Mouse (Mus musculus): ENCODE measurements around the gene H6pd.
A peak's percentile ranks its signal among the peaks of the same experiment; 100 is the strongest.

Gene H6pd

DNA sequence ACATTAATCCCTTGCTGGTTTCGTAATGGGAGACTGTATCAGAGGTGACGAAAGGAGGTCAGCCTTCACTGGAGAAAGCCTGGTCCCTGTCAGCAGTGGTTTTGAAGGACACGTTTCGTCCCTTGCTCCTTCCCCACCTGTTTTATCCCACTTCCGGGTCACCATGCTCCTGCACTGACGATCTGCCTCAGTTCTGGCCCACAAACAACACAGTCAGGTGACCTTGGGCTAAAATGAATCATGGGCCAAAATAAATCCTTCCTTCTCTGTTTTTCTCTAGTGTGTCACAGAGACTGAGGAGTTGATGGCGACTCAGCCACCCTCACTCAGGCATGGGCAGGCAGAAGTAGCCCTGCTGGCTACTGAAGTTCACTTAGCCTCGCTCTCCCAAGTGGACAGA is 33.5 kb downstream of the H6pd start:
- no peak for DNase-seq (ENCODE audit: low spot score)

DNA sequence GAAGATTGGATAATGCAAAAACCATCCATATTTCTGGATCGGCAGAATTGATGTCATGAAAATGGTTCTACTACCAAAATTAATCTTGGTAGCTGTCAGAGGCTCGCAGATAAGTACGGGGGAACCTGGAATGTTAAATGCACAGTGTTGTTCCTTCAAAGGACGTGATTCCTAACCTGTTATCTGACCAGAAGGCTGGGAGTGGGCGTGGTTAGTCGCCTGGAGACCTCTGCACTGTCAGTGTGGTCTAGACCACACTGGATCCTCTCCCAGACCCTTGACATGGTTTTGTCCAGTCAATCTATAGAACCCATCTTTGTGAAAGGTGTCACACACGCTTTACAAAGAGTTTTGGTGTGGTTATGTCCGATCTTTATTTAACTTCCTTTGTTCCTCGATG is 37.4 kb downstream of the H6pd start:
- DNase-seq (ENCODE audit: low spot score) = no peak

DNA sequence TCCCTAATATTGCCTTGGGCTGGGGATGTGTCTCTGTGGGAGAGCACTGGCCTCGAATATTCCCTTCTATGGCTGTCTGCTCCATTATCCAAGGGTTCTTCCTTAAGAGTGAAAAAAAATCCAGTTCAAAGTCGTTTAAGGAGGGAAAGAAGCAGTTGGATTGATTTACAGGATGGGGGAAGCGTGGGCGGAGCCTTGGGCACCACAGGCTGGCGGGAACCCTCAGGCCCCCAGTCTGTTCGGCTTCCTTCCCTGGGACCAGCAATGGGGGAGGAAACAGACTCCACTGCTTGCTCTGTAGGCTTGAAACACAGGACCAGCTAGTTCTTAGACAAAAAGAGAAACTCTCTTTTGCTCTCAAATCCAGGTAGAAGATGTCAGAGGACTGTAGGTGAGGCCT is 40.3 kb downstream of the H6pd start:
- no peak for DNase-seq (ENCODE audit: low spot score)

DNA sequence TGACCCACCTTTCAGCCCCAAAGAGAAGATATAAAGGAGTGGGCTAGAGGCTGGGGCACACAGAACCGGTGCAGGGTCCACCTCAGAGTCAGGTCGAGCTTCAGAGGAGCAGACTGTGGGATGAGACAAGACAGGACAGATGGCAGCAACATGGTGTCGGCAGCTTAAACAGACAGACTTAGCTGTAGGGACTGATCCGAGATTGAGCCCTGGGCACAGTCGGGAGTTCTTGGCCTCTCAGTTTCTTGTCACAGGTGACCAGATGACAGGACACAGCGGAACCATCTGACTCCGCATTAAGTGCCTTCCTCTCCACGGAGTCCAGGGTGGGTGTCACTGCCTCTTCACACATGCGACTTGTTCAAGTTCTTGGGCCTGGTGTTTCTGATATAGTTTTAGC is 41.9 kb downstream of the H6pd start:
- DNase-seq (ENCODE audit: low spot score) = no peak

DNA sequence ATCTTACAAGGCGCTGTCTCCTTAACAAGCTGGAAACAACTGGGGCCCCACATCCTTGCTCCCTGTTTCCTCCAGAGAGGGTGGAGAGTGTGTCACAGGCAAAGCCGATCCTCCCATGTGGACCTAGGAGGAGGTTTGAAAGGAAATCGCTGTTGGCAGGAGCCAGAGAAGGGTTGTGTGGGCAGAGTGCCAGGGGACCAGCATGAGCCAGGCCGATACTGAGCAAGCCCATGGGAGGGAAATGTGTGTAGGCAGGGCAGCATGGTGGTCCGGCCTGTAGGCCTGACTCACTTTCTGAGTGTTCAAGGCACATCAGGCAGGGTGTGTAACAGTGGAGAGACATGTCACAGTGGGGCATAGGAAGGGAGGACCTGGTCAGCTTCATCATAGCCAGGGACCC is 42.6 kb downstream of the H6pd start:
- peak; percentile 51 for DNase-seq (ENCODE audit: low spot score)

DNA sequence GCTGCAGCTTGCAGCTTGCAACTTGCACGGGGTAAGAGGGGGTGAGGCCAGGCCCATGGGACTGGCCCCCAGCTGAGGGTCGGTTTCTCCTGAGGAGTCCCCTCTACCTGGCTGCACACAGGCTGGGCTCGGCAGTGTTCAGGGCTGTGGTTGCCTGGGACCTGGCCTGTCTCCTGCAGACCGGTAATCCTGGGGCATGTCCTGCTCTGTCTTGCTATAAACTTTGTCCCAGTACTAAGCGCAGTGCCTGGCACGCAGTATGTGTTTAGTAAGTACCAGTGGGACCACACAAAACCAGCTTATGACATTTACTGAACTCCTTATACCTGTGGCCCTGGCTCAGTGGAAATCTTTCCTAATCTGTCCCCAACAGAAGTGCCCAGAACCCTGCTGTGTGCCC is 43.2 kb downstream of the H6pd start:
- DNase-seq (ENCODE audit: low spot score) = no peak

DNA sequence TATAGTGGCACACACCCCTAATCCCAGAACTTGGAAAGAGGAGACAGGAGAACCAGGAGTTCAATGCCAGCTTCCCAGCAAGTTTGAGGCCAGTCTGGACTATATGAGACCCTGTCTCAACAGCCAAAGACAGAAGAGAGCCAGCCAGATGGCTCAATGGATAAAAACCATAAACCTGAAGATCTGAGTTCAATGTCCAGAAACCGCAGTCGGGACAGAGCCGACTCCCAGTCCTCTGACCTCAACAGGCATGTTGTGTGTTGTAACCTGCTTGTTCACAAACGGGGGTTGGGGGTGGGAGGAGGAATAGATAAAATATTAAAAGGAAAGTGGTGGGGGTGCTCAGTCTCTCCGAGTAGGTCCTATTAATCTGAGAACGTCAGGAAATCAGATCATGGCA is 43.6 kb downstream of the H6pd start:
- DNase-seq (ENCODE audit: low spot score) = no peak

DNA sequence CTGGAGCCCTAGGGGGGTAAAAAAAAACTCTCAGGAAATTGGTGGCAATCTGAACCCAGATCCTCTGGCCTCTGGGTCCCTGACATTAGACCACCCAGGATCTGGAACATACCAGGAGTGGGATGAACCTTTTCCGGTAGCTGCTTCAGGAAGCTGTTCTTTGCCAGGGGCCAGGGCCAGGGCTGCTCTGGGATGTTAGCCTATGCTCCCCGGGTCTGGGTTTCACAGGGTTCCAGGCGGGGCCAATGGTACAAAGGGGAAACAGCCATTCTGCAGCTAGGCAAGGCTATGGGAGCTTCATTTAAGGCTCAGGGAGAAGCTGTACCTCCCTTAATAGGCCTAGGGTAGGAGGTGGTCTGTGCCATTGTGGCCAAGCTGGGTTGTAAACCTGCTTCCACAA is 44.1 kb downstream of the H6pd start:
- no peak for DNase-seq (ENCODE audit: low spot score)

DNA sequence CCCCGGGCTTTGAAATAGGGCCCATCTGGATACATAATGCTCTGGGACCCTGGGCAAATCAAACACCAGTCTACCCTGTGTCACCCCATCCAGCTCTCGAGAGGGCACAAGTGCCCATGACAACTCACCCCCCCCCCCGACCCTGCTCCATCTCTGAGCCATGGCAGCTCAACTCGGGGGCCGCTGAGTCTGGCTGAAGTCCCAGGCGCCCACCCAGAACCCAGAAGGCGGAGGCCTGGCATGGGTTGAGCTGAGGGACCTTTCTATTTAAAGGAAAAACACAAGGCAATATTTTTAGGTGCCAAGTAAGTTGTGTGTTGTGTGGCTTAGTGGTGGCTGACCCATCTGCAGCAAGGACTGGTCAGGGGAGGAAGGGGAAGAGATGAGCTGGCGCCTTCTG is 44.5 kb downstream of the H6pd start:
- DNase-seq (ENCODE audit: low spot score) = no peak

DNA sequence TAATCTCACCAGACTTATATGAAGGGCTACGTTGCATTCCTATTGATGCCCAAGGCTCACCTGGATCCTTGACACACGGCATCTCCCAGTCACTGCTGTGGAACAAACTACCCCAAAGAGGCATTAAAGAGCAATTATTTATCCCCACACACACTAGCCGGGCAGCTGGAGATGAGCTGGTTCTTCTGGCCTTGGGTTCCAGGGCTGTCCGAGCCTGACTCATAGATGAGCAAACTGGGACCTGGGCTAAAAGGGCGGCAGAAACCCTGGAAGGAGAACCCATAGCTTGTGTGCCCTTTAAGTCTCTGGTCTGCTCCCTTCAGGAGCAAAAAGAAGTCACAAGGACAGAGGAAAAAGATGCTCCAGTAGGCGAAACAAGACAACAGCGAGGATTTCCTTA is 48.4 kb downstream of the H6pd start:
- no peak for DNase-seq (ENCODE audit: low spot score)

DNA sequence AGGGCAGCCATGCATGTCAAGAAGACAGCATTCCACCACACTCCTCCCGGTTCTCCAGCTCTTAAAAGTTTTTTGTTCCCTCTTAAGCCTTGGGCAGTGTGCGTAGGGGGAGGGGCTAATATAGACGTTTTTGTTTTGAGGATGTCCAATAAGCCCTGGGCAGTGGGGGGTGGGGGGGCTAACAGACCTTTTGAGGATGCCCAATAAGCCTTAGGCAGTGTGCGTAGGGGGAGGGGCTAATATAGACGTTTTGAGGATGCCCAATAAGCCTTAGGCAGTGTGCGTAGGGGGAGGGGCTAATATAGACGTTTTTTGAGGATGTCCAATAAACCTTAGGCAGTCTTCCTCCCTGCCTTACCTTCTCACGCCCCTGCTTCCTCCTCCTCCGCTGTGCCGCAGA is 49.0 kb downstream of the H6pd start:
- no peak for DNase-seq (ENCODE audit: low spot score)

DNA sequence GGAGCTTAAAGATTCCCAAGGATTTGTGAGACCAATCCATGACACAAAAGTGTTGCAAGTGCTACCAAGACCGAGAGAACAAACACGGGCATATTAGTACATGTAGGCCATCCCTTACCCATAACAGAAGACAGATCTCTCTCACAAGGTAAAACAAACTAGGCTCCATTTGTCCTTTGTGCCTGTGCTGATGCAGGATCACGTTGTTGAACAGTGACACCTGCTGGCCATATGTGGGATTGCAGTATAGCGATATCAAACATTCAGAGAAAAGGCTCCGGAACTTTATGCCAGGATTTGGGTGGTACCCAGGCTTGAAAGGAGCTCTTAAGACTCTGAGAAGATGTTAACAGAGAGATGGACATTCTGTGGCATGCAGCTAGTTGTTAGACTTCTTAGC is 50.3 kb downstream of the H6pd start:
- DNase-seq (ENCODE audit: low spot score) = peak; percentile 81

DNA sequence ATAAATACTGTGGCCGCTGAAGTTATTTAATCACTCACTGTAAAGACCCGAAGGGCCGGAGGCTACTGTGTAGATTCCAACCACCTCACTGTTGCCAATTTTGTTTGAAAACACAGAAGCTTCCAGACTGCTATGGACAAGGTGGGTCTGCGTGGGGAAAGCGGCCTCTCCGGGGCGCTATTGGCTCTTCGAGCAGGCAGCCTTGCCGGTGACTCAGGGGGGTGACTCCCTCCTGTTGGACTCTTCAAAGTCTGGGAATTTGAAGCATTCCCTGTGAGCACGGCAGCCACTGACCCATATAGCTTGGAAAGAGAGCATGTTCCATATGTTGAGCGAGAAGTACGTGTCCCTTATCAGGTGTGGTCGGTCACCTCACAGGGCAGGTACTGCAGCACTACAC is 52.8 kb downstream of the H6pd start:
- DNase-seq (ENCODE audit: low spot score) = no peak

DNA sequence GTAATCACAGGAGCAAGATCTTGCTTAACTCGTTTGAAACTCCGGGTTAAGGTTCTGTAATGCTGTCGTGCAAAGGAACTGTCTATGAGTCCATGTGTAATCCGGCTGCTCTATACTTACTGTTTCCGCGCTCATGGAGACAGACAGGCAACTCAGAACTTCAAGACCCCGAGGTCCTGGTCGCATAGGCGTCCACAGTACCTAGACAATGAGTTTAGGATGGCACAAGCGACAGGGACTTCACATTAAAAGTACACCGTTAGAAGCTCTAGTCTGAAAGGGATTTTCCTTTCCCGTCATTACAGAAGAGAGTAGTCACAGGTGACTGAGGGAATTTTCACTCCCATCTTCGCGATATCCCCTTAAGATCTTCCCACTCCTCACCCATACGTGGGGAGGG is 53.2 kb downstream of the H6pd start:
- DNase-seq (ENCODE audit: low spot score) = no peak

DNA sequence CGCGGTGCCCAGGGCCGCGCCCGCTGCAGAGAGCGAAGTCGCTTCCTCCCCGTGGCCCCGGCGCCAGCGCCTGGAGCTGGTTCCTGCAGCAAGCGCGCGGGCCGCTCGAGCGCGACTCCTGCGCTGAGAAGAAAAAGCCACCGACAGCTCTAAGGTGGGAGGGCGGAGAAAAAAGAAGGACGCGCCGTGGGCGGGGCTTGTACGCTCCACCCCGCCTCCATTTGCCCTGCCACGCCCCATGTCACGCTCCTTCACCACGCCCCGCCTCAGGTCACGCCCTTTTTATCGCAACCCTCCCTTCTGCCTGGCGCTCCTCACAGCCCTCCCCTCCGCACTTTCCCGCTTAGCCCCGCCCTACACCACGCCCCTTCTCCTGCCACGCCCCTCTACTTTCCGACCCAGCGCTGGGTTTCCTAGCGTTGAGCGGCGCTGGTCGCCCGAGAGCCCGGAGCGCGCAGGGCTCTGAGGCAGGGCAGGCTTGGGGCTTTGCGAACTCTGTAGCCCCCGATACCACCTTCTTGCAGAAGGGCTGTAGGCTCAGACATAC is 53.9 kb downstream of the H6pd start, which contains the start of gene Spsb1:
Gene Spsb1 (minus strand): TSS at position 151 of the 547 bp plus-strand sequence.
- peak; percentile 98 for DNase-seq (ENCODE audit: low spot score)

DNA sequence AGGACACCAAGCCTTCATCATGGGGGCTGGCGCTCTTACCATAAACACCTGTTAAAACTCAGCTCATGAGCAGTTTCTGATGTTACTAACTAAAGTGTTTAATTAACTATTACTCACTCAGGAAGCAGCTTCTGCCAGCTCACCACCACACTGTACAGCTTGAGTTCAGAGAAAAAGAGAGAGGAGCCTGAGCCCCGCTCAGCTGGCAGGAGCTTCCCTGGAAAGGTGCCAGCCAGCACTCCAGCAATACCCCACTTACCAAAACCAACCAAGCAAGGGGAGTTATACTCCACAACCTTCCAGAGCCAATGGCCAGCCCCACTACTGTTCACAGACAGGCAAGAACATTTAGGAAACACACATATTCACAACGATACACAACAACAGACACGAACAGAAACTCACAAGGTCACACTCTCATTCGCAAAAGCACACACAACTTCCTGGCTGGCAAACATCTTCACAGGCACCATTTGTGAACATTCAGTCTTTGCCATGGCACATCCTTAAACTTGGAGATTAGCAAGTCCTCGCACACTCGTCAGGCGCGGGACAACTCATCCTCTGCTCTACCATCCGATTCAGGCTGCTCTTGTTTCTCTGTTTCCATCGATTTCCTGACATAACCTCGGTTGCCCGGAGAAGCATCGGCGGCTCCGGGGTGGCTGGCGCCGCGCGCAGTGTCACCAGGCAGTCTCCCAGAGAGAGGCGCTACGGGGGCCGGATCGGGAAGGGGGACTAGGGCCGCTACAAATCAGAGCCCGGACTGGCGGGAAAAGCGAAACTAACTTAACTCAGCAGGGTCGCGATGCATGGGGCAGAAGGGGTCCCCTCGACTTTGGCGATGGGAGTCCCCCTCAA is 55.0 kb downstream of the H6pd start:
- DNase-seq (ENCODE audit: low spot score) = peak; percentile 42

DNA sequence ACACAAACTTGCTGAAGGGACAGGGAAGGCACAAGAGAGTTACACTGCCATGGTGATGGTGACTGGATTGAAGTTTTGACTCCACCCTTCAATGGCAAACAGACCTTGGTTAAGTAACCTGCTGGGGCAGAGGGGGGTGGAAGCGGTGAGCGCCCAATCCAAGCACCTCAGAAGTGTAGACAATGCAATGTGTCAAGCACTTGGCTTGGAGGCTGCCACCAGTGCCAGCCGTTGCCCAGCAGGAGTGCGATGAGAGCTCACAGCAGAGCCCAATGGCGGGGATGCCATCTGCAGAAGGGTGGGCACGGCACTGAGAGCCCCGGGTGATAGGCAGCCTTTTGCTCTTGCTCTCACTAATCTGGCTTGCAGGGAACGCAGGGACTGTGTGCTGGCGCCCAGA is 56.6 kb downstream of the H6pd start:
- DNase-seq (ENCODE audit: low spot score) = no peak

DNA sequence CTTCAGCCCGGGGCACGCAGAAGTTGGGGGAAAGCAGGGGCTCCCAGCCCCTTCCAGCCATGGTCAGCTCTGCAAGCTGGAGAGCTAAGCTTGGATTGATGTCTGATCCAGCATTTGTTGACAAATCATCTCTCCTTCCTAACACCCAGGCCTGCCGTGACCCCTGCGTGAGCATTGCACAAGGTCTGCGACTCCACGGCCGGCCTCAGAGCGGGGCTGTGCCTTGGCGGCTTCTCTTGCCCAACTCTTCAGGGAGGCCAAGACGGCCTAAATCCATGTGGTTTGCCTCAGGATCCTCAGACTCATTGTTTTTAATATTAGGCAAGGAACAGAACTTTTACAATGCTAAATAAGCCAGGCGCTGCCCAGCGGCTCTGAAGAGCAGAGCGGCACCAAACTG is 57.6 kb downstream of the H6pd start:
- DNase-seq (ENCODE audit: low spot score) = no peak

DNA sequence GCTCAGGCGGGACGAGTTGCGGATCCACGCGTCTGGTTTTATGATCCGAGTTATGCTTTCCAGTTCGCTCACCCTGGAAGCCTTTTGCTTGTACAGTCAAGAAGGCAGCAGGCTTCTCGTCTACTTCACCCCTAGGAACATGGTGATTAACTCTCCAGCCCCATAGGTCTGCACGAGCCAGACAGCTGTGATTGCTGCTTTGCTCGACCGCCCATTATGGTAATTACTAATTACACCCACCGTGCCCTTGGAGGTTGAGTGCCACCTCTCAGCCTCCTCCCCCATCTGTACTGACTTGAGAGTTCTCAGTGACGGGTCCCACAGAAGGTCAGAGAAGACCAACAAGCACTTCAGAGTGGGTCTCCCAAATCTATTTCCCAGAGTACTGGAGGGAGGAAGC is 59.1 kb downstream of the H6pd start:
- DNase-seq (ENCODE audit: low spot score) = no peak

DNA sequence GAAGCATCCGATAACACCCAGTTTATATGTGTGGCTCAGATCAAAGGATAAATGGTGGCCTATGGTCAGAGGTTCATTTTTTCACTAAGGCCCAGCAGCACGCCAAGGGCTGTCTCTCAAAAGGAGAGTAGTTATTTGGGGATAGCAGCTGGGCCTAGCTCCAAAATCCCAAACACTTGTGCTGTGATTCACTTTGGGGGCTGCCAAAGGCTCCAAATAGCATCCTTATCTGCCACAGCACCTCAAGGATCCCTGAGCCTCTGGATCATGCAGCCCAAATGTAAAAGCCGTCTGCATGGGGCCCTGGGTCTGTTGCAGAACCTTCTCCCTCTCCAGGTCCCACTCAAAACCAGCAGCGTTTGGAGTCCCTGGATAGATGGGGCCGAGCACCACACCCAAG is 60.7 kb downstream of the H6pd start:
- DNase-seq (ENCODE audit: low spot score) = no peak

DNA sequence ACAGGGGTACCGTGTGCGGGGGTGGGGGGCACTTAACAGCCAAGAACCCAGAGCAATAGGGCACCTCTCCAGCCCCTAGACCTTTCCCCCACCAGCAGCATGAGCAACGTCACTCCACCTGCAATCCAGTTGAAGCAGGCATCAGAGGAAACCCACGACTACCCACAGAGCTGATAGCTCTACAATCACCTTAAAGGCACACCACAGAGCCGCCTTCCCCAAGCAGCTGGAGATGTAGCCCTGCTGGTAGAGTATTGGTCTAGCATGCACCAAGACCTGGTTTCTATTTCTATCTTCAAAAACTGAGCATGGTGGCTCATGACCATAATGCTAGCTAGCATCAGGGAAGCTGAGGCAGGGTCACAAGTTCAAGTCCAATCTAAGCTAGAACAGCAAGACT is 61.4 kb downstream of the H6pd start:
- no peak for DNase-seq (ENCODE audit: low spot score)

DNA sequence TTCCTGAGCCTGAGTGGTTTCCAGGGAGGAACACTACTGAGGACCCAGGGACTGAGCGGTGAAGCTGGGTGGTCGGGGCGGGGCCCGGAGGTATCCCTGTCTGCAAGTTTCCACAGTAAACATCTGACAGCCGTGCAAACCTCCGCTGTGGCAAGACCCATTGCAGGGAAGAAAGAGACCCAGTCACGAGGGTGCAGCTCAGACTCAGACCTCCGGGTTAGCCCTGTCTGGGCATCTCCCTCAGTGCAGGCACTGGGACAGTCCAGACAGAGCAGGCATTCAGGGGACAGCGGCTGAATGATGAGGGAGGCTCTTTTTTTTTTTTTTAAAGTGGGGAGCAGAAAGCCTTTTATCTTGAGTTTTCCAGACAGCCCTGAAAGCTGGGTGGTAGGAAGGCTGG is 63.6 kb downstream of the H6pd start:
- no peak for DNase-seq (ENCODE audit: low spot score)

DNA sequence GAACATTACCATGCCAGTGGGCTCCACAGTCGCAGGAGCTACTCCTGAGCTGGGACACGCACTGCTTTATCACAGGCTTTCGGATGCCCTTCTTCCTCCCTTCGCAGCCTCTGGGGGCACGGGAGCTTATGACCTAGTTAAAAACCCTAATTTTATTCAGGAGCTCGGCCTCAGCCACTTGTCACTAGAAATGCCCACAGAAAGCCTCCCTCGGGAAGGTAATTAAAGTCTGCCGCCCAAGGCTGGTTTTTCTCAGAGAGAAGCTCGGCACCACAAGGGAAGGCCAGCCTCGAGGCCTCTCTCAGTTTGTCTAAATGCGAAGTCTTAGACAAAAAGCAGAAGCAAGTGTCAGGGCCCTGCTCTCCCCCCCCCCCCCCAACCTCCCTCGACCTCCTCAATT is 64.6 kb downstream of the H6pd start:
- no peak for DNase-seq (ENCODE audit: low spot score)
